21 mouse cellular contexts compared by ENCODE assay signal in genomic region chr16:97606829-97607228, GRCm38 (mm10). TPM values are rescaled to one million over a fixed set of nuclear protein-coding genes. Genes with fewer than 3 reads are reported as not detected.
DNase-seq lines count a peak whose midpoint lies in the region; ATAC-seq lines count a peak whose summit lies in the region.
"Had no signal": no experiment of that assay in that cellular context is flagged by ENCODE, and none has a peak within 500 bp of the region (broad histone marks: within the 10 kb centered on the region; RNA-seq: fewer than 3 reads in every experiment).

No protein-coding gene starts in this region.

- H3K4me3 ChIP-seq in liver, embryonic 15.5 days (replicated peaks): no peak overlapping the region
- H3K4me3 ChIP-seq: embryonic facial prominence, embryonic 13.5 days; hindbrain, embryonic 13.5 days; myocyte; neural tube, embryonic 15.5 days had no signal

- 48% methylated on average over 2 of the region's 2 CpGs for WGBS in liver, embryonic 15.5 days (ENCODE audit: insufficient replicate concordance)

- peaks cover 8% of the 10 kb centered on the region for H3K4me1 ChIP-seq in liver, embryonic 15.5 days (replicated peaks)

- intact Hi-C loops in heart, postnatal 10 days (cut with DNase I): no loop called here

- ATAC-seq in liver, embryonic 15.5 days (ENCODE audit: insufficient read depth): peak; percentile 37; the same call in 1 of the 2 replicates

- peaks cover 31% of the 10 kb centered on the region for H3K27me3 ChIP-seq in liver, embryonic 15.5 days

- no peak overlapping the region for H3K4me2 ChIP-seq in liver, embryonic 15.5 days
- H3K4me2 ChIP-seq: embryonic facial prominence, embryonic 13.5 days; hindbrain, embryonic 13.5 days; lung, embryonic 14.5 days; neural tube, embryonic 15.5 days had no signal

- H3K36me3 ChIP-seq in liver, embryonic 15.5 days (replicated peaks): no peaks in the 10 kb centered on the region
- H3K36me3 ChIP-seq: embryonic facial prominence, embryonic 13.5 days; hindbrain, embryonic 13.5 days; neural tube, embryonic 15.5 days had no signal

- no peak overlapping the region for H3K9ac ChIP-seq in liver, embryonic 15.5 days
- H3K9ac ChIP-seq: embryonic facial prominence, embryonic 13.5 days; hindbrain, embryonic 13.5 days; lung, embryonic 14.5 days; neural tube, embryonic 15.5 days had no signal

- no peak overlapping the region for H3K27ac ChIP-seq in liver, embryonic 15.5 days (replicated peaks)
- H3K27ac ChIP-seq: embryonic facial prominence, embryonic 13.5 days; hindbrain, embryonic 13.5 days; neural tube, embryonic 15.5 days had no signal

- no peaks in the 10 kb centered on the region for H3K9me3 ChIP-seq in liver, embryonic 15.5 days (replicated peaks)
- H3K9me3 ChIP-seq: embryonic facial prominence, embryonic 13.5 days; hindbrain, embryonic 13.5 days; neural tube, embryonic 15.5 days had no signal

- peak; percentile 42 for DNase-seq in kidney, adult 18-20 months
- DNase-seq in kidney, adult 11 months: no peak
- peak; percentile 24 for DNase-seq in urinary bladder, postnatal 25 days (ENCODE audit: low spot score)
- no peak for DNase-seq in urinary bladder, postnatal 4 days (ENCODE audit: low spot score in 2 of 2)
- DNase-seq in heart, postnatal 10 days: no peak
- no peak for DNase-seq in cerebellum, adult 8-10 months
- DNase-seq in gastrocnemius, postnatal 25 days: no peak
- DNase-seq: cerebellum, adult 9-11 months; gastrocnemius, postnatal 14 days; layer of hippocampus, postnatal 36 days; lung, embryonic 14.5 days; midbrain, embryonic 14.5 days; thymus, adult 18-20 months had no signal

RNA-seq across cellular contexts. Expression of gene Tmprss2, which starts 4.2 kb away (rescaled TPM):
- 4.5 and 4.7 TPM in 2 replicates for polyA plus RNA-seq in liver, embryonic 15.5 days (2015; fragmentation: Nextera tagmentation; extraction: Ambion mirVana)
- total RNA-seq in heart, postnatal 10 days (2021): not detected
- not detected for total RNA-seq in gastrocnemius, postnatal 25 days (2021)
- total RNA-seq: gastrocnemius, postnatal 14 days; layer of hippocampus, postnatal 36 days; left cerebral cortex, postnatal 36 days; megakaryocyte, adult 5-6 weeks; MEL had no signal
- polyA plus RNA-seq: hindbrain, embryonic 13.5 days; midbrain, embryonic 14.5 days; neural tube, embryonic 15.5 days had no signal

Comparison
In these comparisons a context has a peak if more than half of its experiments do, and no peak if none do; other contexts are left out.
1. DNase-seq: peak in kidney, adult 18-20 months (single experiment) and urinary bladder, postnatal 25 days (single experiment); none in kidney, adult 11 months (single experiment), urinary bladder, postnatal 4 days (0 of 2), heart, postnatal 10 days (0 of 2), cerebellum, adult 8-10 months (single experiment) and gastrocnemius, postnatal 25 days (single experiment).